Mouse (Mus musculus) kidney, adult 10 weeks (tissue): Measurements from ENCODE around the gene Gm2042. TPM values are rescaled to one million over a fixed set of nuclear protein-coding genes. Genes with fewer than 3 reads are reported as not detected.

Source experiments
- polyA plus RNA-seq: library from polyadenylated mRNA; stranded (reverse); fragments of 350-450 nt; fragmentation: Illumina TruSeq; extraction: RNeasy Lipid Tissue Mini Kit (QIAGEN cat#74804); gene quantifications from one replicate; pipeline ENCODE4 v1.2.3, GENCODE M21; 2014; ENCODE audit warnings: low read depth, low replicate concordance

Gene Gm2042
- polyA plus RNA-seq, result not detected

DNA sequence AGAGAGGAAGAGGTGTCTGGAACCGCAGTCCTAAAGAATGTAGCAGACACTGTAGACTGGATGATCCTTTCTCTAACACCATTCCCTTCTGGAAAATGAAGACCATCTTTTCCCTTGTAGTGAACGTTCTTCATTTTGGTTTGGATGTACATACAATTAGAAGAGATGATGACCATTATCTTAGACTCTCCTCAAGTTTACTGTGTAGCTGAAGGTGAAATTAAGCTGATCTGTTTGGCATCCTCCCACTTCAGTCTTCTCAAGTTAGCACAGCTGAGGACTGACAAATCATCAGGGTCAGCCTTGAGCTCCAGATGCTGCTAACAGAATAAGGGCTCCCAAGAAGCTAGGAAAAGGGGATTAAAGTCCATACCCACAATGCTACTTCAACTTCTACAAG, at the start of gene Gm2042:
Gene Gm2042, plus strand, starts transcription at position 301 of the 400 bp plus-strand sequence.

DNA sequence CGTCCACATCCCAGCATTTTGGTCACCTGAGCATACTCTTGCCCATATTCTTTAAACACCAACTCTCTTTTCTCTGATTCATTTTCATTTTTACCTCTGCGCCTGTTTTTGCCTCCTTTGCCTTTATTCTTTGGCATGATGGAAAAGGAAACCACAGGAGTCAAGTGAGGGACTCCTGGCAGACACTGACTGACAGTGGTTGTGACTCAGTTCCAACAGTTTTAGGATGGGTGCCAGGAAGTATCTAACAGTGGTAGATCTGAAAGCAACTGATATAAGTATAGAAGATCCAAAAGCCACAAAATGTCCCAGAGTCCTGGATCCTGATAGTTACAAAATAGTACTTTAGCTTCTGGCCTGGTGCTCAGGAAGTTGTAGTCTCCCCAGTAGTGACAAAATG, 34.2 kb upstream of the Gm2042 start, which contains the start of gene Gm2035:
Gene Gm2035, minus strand, starts transcription at position 137 of the 400 bp plus-strand sequence.

Other genes starting within 250 kb of the Gm2042 start
- gene Gm21319, start 178.3 kb upstream of the Gm2042 start, polyA plus RNA-seq, result not detected
- not detected for gene Gm21936, start 158.6 kb upstream of the Gm2042 start, polyA plus RNA-seq
- not detected for gene BB287469, start 137.5 kb upstream of the Gm2042 start, polyA plus RNA-seq
- not detected for gene Gm2001, start 111.7 kb upstream of the Gm2042 start, polyA plus RNA-seq
- not detected for gene Gm2016, start 80.0 kb upstream of the Gm2042 start, polyA plus RNA-seq
- not detected for gene Gm2022, start 58.7 kb upstream of the Gm2042 start, polyA plus RNA-seq
- gene Gm2035, start 34.2 kb upstream of the Gm2042 start, polyA plus RNA-seq, result not detected
- gene Gm2075, start 57.8 kb downstream of the Gm2042 start, polyA plus RNA-seq, result not detected
- not detected for gene Gm6803, start 64.7 kb downstream of the Gm2042 start, polyA plus RNA-seq
- gene Gm2056, start 72.9 kb downstream of the Gm2042 start, polyA plus RNA-seq, result not detected
- not detected for gene Gm16368, start 129.6 kb downstream of the Gm2042 start, polyA plus RNA-seq
- gene Gm10436, start 228.0 kb downstream of the Gm2042 start, polyA plus RNA-seq, result not detected